Mouse (Mus musculus): ENCODE measurements around the gene Slc4a2. TPM values are rescaled to one million over a fixed set of nuclear protein-coding genes. Genes with fewer than 3 reads are reported as not detected.

The Slc4a2 gene
- polyA plus RNA-seq (2015; fragmentation: Nextera tagmentation; extraction: Ambion mirVana) = 12.8 and 17.3 TPM in 2 replicates

DNA sequence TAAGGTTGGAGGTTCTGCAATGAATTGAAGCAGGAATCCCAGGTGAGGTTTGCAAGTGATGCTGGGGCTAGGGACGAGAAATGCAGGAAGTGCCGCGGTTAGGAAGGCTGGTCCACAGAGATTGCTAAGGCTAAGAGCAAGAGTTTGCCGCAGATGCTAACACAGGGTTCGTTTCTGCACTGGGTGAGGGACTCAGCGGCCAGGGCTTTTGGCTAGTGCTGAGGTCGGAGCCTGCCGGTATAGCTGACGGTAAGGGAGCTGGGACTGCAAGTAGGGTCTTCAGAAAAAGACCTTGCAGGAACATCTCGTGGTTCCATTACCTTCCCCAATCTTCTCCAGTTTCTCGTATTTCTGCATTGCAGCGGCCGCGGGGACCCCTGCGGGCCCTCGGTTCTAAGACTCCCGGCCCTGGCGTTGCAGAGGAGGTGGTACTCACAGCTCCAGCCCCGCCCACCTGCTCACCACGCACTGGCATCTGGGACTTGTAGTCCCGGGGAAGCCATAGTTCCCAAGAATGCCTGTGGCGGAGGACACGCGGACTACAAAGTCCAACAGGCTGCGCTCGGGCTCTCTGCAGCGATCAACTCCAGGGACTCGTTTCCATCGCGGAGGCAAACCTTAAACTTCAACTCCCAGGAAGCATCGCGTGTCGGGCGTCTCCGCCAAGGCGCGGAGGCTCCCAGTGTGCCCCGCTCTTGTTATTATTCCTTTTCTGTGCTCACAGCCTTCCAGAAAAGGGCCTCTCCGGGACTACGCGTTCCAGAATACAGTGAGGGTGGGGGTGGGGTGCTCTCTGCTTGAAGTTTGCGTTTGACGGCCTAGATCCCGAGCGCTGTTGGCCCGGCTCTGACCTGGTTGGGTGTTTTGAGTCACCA lies at the start of gene Slc4a2, which contains the start of gene Cdk5:
Slc4a2 (plus strand) TSS at position 709 of the 875 bp plus-strand sequence.
Cdk5 (minus strand) TSS at position 402 of the 875 bp plus-strand sequence.

GRCm38 (mm10) chr5:24391864-24392263 lies 31.8 kb upstream of the Slc4a2 start, which contains the start of gene Atg9b:
Gene Atg9b, minus strand, starts transcription at chr5:24392143.

DNA sequence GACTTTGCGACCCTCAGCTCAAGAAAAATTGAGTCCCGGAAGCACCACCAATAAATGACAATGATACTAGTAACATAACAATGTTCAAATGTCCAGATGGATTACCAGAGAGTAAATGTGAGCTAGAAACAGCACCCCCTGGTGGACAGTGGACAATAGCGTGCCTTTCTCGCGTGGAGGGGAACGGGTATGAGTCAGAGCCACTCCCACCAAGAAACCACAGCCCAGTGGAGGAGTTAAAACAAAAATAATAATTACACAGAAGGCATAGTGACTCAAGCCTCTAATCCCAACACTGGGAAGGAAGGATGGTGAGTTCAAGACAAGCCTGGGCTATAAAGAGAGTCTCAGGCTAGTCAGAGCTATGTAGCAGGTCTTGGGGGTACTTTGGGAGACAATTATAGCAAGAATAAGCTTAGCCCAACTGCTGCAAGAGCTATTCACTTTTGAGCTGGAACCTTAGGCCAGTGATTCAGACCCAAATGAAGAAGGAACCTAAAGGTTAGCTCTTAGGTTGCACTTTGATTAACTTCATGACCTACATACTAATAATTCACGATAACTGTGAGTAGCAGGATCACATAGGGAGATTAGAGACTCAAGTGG lies 30.1 kb upstream of the Slc4a2 start, which contains the start of gene Abcb8:
Abcb8 (plus strand) TSS at position 272 of the 606 bp plus-strand sequence.

DNA sequence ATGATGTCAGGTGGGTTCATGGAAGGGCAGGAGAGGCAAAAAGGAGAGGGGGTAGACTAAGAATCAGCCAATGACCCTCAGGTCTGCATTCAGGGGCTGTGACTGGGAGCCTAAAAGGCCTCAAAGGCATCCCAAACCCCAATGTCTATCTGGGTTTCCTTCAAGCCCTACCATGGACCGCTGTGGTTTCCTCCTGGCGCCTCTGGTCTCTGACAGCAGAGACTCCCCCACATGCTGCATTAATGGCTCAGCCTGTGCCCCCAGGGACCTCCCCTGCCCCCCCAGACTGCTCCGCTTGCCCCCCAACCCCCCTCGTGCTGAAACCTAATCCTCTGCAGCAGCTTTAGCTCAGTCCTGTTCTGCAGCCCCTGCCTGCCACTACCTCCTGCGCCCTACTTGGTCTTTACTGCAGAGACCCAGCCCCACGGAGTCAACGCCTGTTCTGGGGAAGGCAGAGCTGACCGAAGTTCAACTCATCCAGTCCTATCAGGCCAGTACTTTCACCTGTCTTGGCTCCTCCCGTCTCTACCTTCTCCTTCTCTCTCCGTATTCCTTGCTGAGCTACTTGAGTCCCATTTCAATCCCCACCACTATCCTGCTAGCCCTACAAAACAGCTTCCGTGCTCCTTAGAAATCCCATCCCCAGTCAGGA lies 10.5 kb upstream of the Slc4a2 start, which contains the start of gene Asic3:
Asic3 (plus strand) TSS at position 351 of the 652 bp plus-strand sequence.

DNA sequence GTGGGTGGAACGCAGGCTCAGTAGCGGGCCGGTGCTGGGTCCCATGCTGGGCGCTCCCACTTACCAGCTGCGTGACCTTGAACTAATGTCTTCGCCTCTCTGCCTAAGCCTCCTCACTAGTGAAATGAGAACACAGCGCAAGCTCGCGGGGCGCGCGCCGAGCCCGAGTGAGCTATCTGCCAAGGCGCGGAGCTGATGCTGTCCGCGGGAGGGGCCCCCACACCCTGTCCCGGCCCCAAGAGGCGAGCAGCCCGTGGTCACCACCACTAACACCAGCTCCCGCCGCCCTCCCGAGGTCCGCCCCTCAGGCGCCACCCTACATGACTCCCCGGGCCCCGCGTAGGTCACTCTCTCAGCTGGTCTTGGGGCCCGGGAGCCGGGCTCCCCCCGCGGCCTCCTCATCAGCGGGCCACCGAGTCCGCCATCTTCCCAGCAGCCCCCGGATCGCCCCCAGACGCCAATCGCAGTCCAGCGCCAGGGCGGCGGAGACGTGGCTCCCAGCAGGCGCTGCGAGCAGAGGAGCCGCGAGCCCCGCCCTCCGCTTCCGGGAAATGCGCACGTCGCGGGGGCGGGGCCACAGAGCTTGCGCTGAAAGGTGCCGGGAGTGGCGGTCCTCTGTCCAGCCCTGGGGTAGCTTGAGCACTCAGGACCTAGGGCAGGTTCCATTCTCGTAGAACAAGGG lies 21.2 kb downstream of the Slc4a2 start, which contains the start of gene Fastk:
Fastk (minus strand) TSS at position 542 of the 682 bp plus-strand sequence.

GRCm38 (mm10) chr5:24447624-24448298 lies 24.1 kb downstream of the Slc4a2 start, which contains the start of gene Tmub1:
Gene Tmub1, minus strand, starts transcription at chr5:24447854.

DNA sequence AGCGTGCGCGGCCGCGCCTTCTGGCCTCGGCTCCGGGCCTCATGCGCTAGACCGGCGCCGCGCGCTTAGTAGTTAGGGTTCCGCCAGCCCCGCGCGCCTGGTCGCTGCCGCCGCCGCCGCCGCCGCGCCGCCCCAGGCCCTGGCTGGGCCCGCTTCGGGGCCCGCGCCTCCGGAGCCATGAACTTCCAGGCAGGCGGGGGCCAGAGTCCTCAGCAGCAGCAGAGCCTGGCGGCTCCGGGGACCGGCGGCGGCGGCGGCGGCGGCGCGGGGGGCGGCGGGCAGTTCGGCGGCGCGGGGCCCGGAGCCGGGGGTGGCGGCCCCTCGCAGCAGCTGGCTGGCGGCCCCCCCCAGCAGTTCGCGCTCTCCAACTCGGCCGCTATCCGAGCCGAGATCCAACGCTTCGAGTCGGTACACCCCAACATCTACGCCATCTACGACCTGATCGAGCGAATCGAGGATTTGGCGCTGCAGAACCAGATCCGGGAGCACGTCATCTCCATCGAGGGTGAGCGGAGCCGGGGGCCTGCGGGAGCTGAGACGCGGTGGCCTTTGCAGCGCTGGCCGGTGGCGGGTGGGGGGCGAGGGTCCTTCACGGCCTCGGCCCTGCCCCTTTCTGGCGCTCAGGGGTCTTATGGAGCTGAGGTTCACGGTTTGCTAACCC lies 28.5 kb downstream of the Slc4a2 start, which contains the start of gene Agap3:
Agap3 (plus strand) TSS at position 148 of the 661 bp plus-strand sequence.

Other genes starting within 250 kb of the Slc4a2 start
- gene Kcnh2, start 72.2 kb upstream of the Slc4a2 start, polyA plus RNA-seq (2015; fragmentation: Nextera tagmentation; extraction: Ambion mirVana) = 7.7 and 11.6 TPM in 2 replicates
- 2.4 and 3.8 TPM in 2 replicates for gene Nos3, start 59.0 kb upstream of the Slc4a2 start, polyA plus RNA-seq (2015; fragmentation: Nextera tagmentation; extraction: Ambion mirVana)
- 0.52 and 0.80 TPM in 2 replicates for gene Atg9b, start 31.7 kb upstream of the Slc4a2 start, polyA plus RNA-seq (2015; fragmentation: Nextera tagmentation; extraction: Ambion mirVana)
- gene Abcb8, start 30.2 kb upstream of the Slc4a2 start, polyA plus RNA-seq (2015; fragmentation: Nextera tagmentation; extraction: Ambion mirVana) = 23.5 and 43.7 TPM in 2 replicates
- gene Asic3, start 10.4 kb upstream of the Slc4a2 start, polyA plus RNA-seq (2015; fragmentation: Nextera tagmentation; extraction: Ambion mirVana) = 0.18 TPM in 1 of 2 replicates, not detected in the other
- gene Cdk5, start 307 bp upstream of the Slc4a2 start, polyA plus RNA-seq (2015; fragmentation: Nextera tagmentation; extraction: Ambion mirVana) = 45.8 and 46.7 TPM in 2 replicates
- 61.0 and 77.2 TPM in 2 replicates for gene Fastk, start 21.4 kb downstream of the Slc4a2 start, polyA plus RNA-seq (2015; fragmentation: Nextera tagmentation; extraction: Ambion mirVana)
- gene Tmub1, start 24.0 kb downstream of the Slc4a2 start, polyA plus RNA-seq (2015; fragmentation: Nextera tagmentation; extraction: Ambion mirVana) = 16.0 and 18.8 TPM in 2 replicates
- gene Agap3, start 28.3 kb downstream of the Slc4a2 start, polyA plus RNA-seq (2015; fragmentation: Nextera tagmentation; extraction: Ambion mirVana) = 32.3 TPM in 2 replicates
- 0.05 TPM in 1 of 2 replicates, not detected in the other for gene Gbx1, start 103.4 kb downstream of the Slc4a2 start, polyA plus RNA-seq (2015; fragmentation: Nextera tagmentation; extraction: Ambion mirVana)
- gene Asb10, start 117.1 kb downstream of the Slc4a2 start, polyA plus RNA-seq (2015; fragmentation: Nextera tagmentation; extraction: Ambion mirVana) = 0.47 and 1.9 TPM in 2 replicates
- 0.06 TPM in 1 of 2 replicates, not detected in the other for gene 4931409K22Rik, start 133.0 kb downstream of the Slc4a2 start, polyA plus RNA-seq (2015; fragmentation: Nextera tagmentation; extraction: Ambion mirVana)
- 36.0 and 57.3 TPM in 2 replicates for gene Abcf2, start 153.6 kb downstream of the Slc4a2 start, polyA plus RNA-seq (2015; fragmentation: Nextera tagmentation; extraction: Ambion mirVana)
- gene Chpf2, start 162.9 kb downstream of the Slc4a2 start, polyA plus RNA-seq (2015; fragmentation: Nextera tagmentation; extraction: Ambion mirVana) = 21.4 and 39.4 TPM in 2 replicates
- gene Smarcd3, start 200.6 kb downstream of the Slc4a2 start, polyA plus RNA-seq (2015; fragmentation: Nextera tagmentation; extraction: Ambion mirVana) = 14.8 and 15.4 TPM in 2 replicates